Mouse (Mus musculus) liver, postnatal 0 days (tissue): ENCODE measurements around the gene Icam4.

Experiments used
- CTCF ChIP-seq: sonication (generic); IDR thresholded peaks from 2 replicates; pipeline ENCODE4 v1.5.1; 2016; ENCODE audit warnings: antibody characterized with exemption, low read depth
- EP300 ChIP-seq: IDR thresholded peaks from 2 replicates; pipeline ENCODE4 v1.6.1; 2016; ENCODE audit warnings: antibody characterized with exemption, low read depth, mild to moderate bottlenecking

DNA sequence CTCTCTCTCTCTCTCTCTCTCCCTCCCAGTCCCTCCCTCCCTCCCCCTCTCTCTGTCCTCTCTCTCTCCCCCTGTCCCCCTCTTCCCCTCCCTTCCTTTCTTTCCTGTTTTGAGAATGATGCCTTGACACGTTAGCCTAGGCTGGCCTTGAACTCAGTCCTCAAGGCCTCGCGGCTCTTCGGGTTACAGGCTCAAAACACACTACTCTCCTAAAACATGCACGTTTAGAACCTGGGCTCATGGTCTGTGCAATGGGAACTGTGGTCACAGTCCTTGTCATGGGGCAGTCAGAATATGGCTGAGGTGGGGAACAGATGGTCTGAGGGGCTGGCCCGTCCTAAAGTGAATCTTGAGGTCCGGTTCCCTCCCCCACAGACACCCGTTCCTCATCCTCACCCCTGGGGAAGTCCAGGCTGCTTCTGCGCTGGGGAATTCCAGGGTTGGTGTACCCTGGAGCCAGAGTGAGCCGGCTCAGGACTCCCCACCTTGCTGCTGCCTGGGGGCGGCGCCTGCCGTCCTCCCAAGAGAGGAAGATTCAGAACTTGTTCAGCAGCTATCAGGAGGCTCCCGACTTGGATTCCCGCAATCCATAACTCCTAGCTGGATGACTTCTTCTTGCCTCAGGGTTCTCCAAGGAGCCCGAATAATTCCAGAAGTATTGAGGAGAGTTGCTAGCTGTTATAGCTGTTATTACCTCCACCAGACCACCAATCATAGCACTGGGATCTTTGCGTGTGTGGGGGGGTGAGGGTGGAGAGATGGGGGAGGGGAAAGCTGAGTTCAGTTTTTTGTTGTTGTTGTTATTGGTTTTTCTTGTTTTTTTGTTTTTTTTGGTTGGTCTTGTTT lies 12.6 kb upstream of the Icam4 start:
- TF ChIP-seq EP300 (no peak), CTCF (no peak)
